Mouse (Mus musculus): ENCODE results near the gene Ivd. TPM values are rescaled to one million over a fixed set of nuclear protein-coding genes. Genes with fewer than 3 reads are reported as not detected.

Ivd gene
- 343 TPM for polyA plus RNA-seq (2014; fragmentation: Illumina TruSeq; extraction: RNeasy Lipid Tissue Mini Kit (QIAGEN cat#74804); ENCODE audit: low read depth, low replicate concordance)

GRCm38 (mm10) chr2:118861454-118862339 is at the start of gene Ivd:
Ivd (plus strand) TSS chr2:118861954.

GRCm38 (mm10) chr2:118813981-118814836 is 47.5 kb upstream of the Ivd start, which contains the start of gene Knstrn:
Knstrn (plus strand) TSS chr2:118814003.

DNA sequence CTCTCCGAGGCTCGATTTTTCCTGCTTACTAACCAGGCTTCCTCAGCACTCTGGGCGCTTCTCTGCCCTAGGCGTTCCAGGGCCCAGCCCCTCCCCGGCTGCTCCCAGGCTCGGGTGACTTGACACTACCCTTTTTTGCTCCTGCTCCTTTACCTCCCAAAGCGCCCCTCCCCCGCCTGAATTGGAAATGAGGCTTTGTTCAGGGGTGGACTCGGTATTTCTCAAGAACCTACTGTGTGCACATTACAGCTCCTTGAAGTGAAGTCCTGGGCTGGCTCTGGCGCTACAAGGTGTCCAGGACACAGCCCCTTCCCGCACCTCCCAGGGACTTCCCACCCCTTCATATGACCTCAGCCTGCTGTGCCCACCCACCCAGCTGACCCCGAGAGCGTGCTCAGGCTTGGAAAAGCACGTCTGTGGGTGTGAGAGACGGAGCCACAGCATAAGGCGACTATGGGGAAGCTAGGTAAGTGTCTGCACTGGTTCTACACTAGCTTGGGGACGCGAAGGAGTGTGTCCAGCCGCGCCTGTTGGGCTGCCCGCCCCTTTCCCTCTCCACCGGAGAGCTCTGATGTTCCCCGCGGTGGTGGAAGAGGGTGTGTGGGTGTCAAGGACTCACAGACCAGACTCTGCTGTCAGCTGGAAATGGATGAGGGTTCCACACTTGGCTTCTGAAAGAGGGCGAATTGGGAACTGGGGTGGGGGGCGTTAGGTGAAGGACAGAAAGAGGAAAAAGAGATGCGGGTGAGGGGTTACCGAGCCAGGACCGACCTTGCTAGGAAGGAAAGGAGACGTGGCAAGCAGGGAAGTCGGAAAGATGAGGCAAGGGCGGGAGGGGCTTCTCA is 38.4 kb downstream of the Ivd start, which contains the start of gene Bahd1:
Gene Bahd1 (plus strand): TSS at position 397 of the 845 bp plus-strand sequence.

DNA sequence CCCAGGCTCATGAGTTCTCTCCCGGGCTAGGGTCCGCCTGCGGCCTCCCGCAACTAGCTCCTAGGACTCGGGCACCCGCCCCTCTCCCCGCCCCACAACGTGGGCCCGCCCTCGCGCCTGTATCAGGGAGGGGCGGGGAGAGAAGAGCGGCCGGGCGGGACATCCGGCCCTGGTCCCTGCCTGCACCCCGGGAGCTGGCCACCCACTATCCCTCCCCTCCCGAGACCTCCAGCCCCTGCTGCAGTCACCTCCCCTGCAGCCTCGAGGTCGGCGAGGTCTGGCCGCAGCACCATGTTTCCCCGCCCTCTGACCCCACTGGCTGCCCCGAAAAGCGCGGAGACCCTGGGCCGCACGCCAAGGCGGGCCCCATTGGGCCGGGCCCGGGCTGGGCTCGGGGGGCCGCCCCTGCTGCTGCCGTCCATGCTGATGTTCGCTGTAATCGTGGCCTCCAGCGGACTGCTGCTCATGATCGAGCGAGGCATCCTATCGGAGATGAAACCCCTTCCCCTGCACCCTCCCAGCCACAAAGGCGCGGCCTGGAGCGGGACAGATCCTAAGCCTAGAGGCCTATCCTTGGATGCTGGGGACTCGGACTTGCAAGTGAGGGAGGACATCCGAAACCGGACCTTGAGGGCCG is 64.7 kb downstream of the Ivd start, which contains the start of gene Chst14:
Gene Chst14 (plus strand): TSS at position 136 of the 637 bp plus-strand sequence.

Other genes with a start within 250 kb of the Ivd start
- 15.7 TPM for gene Pak6, start 198.7 kb upstream of the Ivd start, polyA plus RNA-seq (2014; fragmentation: Illumina TruSeq; extraction: RNeasy Lipid Tissue Mini Kit (QIAGEN cat#74804); ENCODE audit: low read depth, low replicate concordance)
- gene Ankrd63, start 158.0 kb upstream of the Ivd start, polyA plus RNA-seq (2014; fragmentation: Illumina TruSeq; extraction: RNeasy Lipid Tissue Mini Kit (QIAGEN cat#74804); ENCODE audit: low read depth, low replicate concordance) = 1.6 TPM
- 2.8 TPM for gene Plcb2, start 133.5 kb upstream of the Ivd start, polyA plus RNA-seq (2014; fragmentation: Illumina TruSeq; extraction: RNeasy Lipid Tissue Mini Kit (QIAGEN cat#74804); ENCODE audit: low read depth, low replicate concordance)
- 18.1 TPM for gene Inafm2, start 116.2 kb upstream of the Ivd start, polyA plus RNA-seq (2014; fragmentation: Illumina TruSeq; extraction: RNeasy Lipid Tissue Mini Kit (QIAGEN cat#74804); ENCODE audit: low read depth, low replicate concordance)
- 25.3 TPM for gene Ccdc9b, start 99.3 kb upstream of the Ivd start, polyA plus RNA-seq (2014; fragmentation: Illumina TruSeq; extraction: RNeasy Lipid Tissue Mini Kit (QIAGEN cat#74804); ENCODE audit: low read depth, low replicate concordance)
- gene Phgr1, start 89.2 kb upstream of the Ivd start, polyA plus RNA-seq (2014; fragmentation: Illumina TruSeq; extraction: RNeasy Lipid Tissue Mini Kit (QIAGEN cat#74804); ENCODE audit: low read depth, low replicate concordance) = not detected
- gene Disp2, start 82.2 kb upstream of the Ivd start, polyA plus RNA-seq (2014; fragmentation: Illumina TruSeq; extraction: RNeasy Lipid Tissue Mini Kit (QIAGEN cat#74804); ENCODE audit: low read depth, low replicate concordance) = not detected
- gene Knstrn, start 48.0 kb upstream of the Ivd start, polyA plus RNA-seq (2014; fragmentation: Illumina TruSeq; extraction: RNeasy Lipid Tissue Mini Kit (QIAGEN cat#74804); ENCODE audit: low read depth, low replicate concordance) = 0.86 TPM
- 9.3 TPM for gene Bahd1, start 38.4 kb downstream of the Ivd start, polyA plus RNA-seq (2014; fragmentation: Illumina TruSeq; extraction: RNeasy Lipid Tissue Mini Kit (QIAGEN cat#74804); ENCODE audit: low read depth, low replicate concordance)
- 6.8 TPM for gene Chst14, start 64.5 kb downstream of the Ivd start, polyA plus RNA-seq (2014; fragmentation: Illumina TruSeq; extraction: RNeasy Lipid Tissue Mini Kit (QIAGEN cat#74804); ENCODE audit: low read depth, low replicate concordance)
- 12.2 TPM for gene Ccdc32, start 167.4 kb downstream of the Ivd start, polyA plus RNA-seq (2014; fragmentation: Illumina TruSeq; extraction: RNeasy Lipid Tissue Mini Kit (QIAGEN cat#74804); ENCODE audit: low read depth, low replicate concordance)
- gene Rpusd2, start 172.8 kb downstream of the Ivd start, polyA plus RNA-seq (2014; fragmentation: Illumina TruSeq; extraction: RNeasy Lipid Tissue Mini Kit (QIAGEN cat#74804); ENCODE audit: low read depth, low replicate concordance) = 3.5 TPM
- 0.08 TPM for gene Knl1, start 185.2 kb downstream of the Ivd start, polyA plus RNA-seq (2014; fragmentation: Illumina TruSeq; extraction: RNeasy Lipid Tissue Mini Kit (QIAGEN cat#74804); ENCODE audit: low read depth, low replicate concordance)